Mouse (Mus musculus): ENCODE data around the gene Gm16181. TPM values are rescaled to one million over a fixed set of nuclear protein-coding genes. Genes with fewer than 3 reads are reported as not detected.

Gene Gm16181
- not detected for total RNA-seq (2021)

GRCm38 (mm10) chr17:35220156-35220952 is at the start of gene Gm16181:
Gene Gm16181 (plus strand): TSS chr17:35220834.
- intact Hi-C loops (cut with DNase I), result no loop called here

GRCm38 (mm10) chr17:35172445-35173234 is 48.0 kb upstream of the Gm16181 start:
- intact Hi-C loops (cut with DNase I), result no loop called here
- peak in 1 of 2 experiments; percentile 62 for DNase-seq (ENCODE audit: low spot score in 2 of 2)

More at GRCm38 (mm10) chr17:35220156-35220952, at the start of gene Gm16181:
- DNase-seq (ENCODE audit: low spot score in 2 of 2), result no peak

GRCm38 (mm10) chr17:35173329-35173728 is 47.3 kb upstream of the Gm16181 start:
- intact Hi-C loops (cut with DNase I), result no loop called here
- DNase-seq (ENCODE audit: low spot score in 2 of 2), result no peak

GRCm38 (mm10) chr17:35174201-35174977 is 46.2 kb upstream of the Gm16181 start:
- DNase-seq (ENCODE audit: low spot score in 2 of 2), result no peak
- intact Hi-C loops (cut with DNase I), result no loop called here

- intact Hi-C loops (cut with DNase I), result no loop called here
- DNase-seq (ENCODE audit: low spot score in 2 of 2), result no peak
Observed at GRCm38 (mm10) chr17:35175382-35175781, 45.3 kb upstream of the Gm16181 start.

- intact Hi-C loops (cut with DNase I), result no loop called here
- DNase-seq (ENCODE audit: low spot score in 2 of 2), result no peak
Observed at GRCm38 (mm10) chr17:35175968-35176367, 44.7 kb upstream of the Gm16181 start, which contains the start of gene Aif1. Gene Aif1 (minus strand): TSS chr17:35176068.

- intact Hi-C loops (cut with DNase I), result loop anchor here (2.0 kb wide), 1 partner anchor 54 kb away; the partner anchor contains the start of gene Atp6v1g2
Observed at GRCm38 (mm10) chr17:35178528-35178927, 42.1 kb upstream of the Gm16181 start.

GRCm38 (mm10) chr17:35180093-35180492 is 40.5 kb upstream of the Gm16181 start:
- DNase-seq (ENCODE audit: low spot score in 2 of 2), result no peak
- intact Hi-C loops (cut with DNase I), result no loop called here

More at GRCm38 (mm10) chr17:35178528-35178927, 42.1 kb upstream of the Gm16181 start:
- peak in 1 of 2 experiments; percentile 49 for DNase-seq (ENCODE audit: low spot score in 2 of 2)

GRCm38 (mm10) chr17:35185639-35186611 is 34.7 kb upstream of the Gm16181 start:
- no peak for DNase-seq (ENCODE audit: low spot score in 2 of 2)
- intact Hi-C loops (cut with DNase I), result no loop called here

- DNase-seq (ENCODE audit: low spot score in 2 of 2), result no peak
- intact Hi-C loops (cut with DNase I), result no loop called here
Observed at GRCm38 (mm10) chr17:35186681-35187080, 34.0 kb upstream of the Gm16181 start.

- intact Hi-C loops (cut with DNase I), result no loop called here
- no peak for DNase-seq (ENCODE audit: low spot score in 2 of 2)
Observed at GRCm38 (mm10) chr17:35187345-35187744, 33.3 kb upstream of the Gm16181 start.

- intact Hi-C loops (cut with DNase I), result no loop called here
- no peak for DNase-seq (ENCODE audit: low spot score in 2 of 2)
Observed at GRCm38 (mm10) chr17:35187959-35188610, 32.5 kb upstream of the Gm16181 start, which contains the start of gene Lst1. Gene Lst1 (minus strand): TSS chr17:35188439.

GRCm38 (mm10) chr17:35189186-35189585 is 31.4 kb upstream of the Gm16181 start:
- no peak for DNase-seq (ENCODE audit: low spot score in 2 of 2)
- intact Hi-C loops (cut with DNase I), result no loop called here

GRCm38 (mm10) chr17:35190096-35190495 is 30.5 kb upstream of the Gm16181 start:
- intact Hi-C loops (cut with DNase I), result no loop called here
- DNase-seq (ENCODE audit: low spot score in 2 of 2), result no peak

- intact Hi-C loops (cut with DNase I), result no loop called here
- DNase-seq (ENCODE audit: low spot score in 2 of 2), result no peak
Observed at GRCm38 (mm10) chr17:35191723-35192122, 28.9 kb upstream of the Gm16181 start.

GRCm38 (mm10) chr17:35192924-35193323 is 27.7 kb upstream of the Gm16181 start:
- DNase-seq (ENCODE audit: low spot score in 2 of 2), result no peak
- intact Hi-C loops (cut with DNase I), result no loop called here

GRCm38 (mm10) chr17:35193881-35194843 is 26.5 kb upstream of the Gm16181 start, which contains the start of gene Ltb:
Gene Ltb (plus strand): TSS chr17:35194439.
- intact Hi-C loops (cut with DNase I), result no loop called here
- no peak for DNase-seq (ENCODE audit: low spot score in 2 of 2)

All from left cerebral cortex, postnatal 36 days (tissue).